Mouse (Mus musculus) ES-E14 (cell line): ENCODE measurements around the gene Tedc2.

Experiments used
- HCFC1 ChIP-seq: IDR thresholded peaks from 2 replicates; pipeline ENCODE4 v1.6.1; 2012; ENCODE audit warnings: low read length, inconsistent platforms, borderline replicate concordance; ENCODE audit not compliant: insufficient read depth
- ZNF384 ChIP-seq: IDR thresholded peaks from 2 replicates; pipeline ENCODE4 v1.6.1; 2012; ENCODE audit warnings: low read depth, low read length, inconsistent platforms

- no peak for TF ChIP-seq ZNF384
- no peak for TF ChIP-seq HCFC1
Measured at GRCm38 (mm10) chr17:24170125-24170524, 50.5 kb downstream of the Tedc2 start.
